Mouse (Mus musculus): ENCODE data around the gene Npnt. TPM values are rescaled to one million over a fixed set of nuclear protein-coding genes. Genes with fewer than 3 reads are reported as not detected.

Gene Npnt
- polyA plus RNA-seq, 1 experiment from 2014 or later: 2.7 TPM

DNA sequence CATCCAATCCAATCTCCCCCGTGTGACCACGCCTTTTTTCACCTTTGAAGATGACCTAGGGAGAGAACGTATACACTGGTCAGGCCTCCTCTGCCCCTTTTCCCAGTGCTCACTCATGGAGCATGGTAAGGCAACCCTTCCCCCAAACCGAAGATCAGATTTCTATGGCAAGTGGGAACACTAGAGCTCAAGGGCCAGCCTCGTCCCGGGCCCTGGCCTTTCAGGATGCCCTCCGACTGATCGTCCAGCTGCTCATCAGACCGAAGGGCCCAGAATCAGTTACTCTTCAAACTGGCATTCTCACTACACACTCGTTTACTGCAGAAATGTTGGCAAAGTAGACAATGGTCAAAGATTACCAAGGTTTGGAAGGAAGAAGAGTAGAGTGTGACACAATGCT is 65.6 kb downstream of the Npnt start:
- H3K27ac ChIP-seq: no peak overlapping the region
- no peak for ATAC-seq
- H3K9me3 ChIP-seq (replicated peaks): no peaks in the 10 kb centered on the region
- 76% methylated on average over 10 of the region's 10 CpGs for WGBS (ENCODE audit: insufficient replicate concordance)
- no peak overlapping the region for H3K9ac ChIP-seq
- no peaks in the 10 kb centered on the region for H3K36me3 ChIP-seq
- H3K4me3 ChIP-seq: no peak overlapping the region
- H3K4me1 ChIP-seq: peaks cover 13% of the 10 kb centered on the region
- no peak overlapping the region for H3K4me2 ChIP-seq
- H3K27me3 ChIP-seq (replicated peaks): no peaks in the 10 kb centered on the region

- 78% methylated on average over 9 of the region's 9 CpGs for WGBS (ENCODE audit: insufficient replicate concordance)
- Histone ChIP-seq H3K27me3 (replicated peaks) (no peaks in the 10 kb centered on the region), H3K27ac (no peak overlapping the region), H3K9ac (no peak overlapping the region), H3K4me3 (no peak overlapping the region), H3K36me3 (no peaks in the 10 kb centered on the region), H3K4me1 (peaks cover 13% of the 10 kb centered on the region), H3K4me2 (no peak overlapping the region), H3K9me3 (replicated peaks) (no peaks in the 10 kb centered on the region)
- ATAC-seq: no peak
These were observed 66.8 kb downstream of the Npnt start for GRCm38 (mm10) chr3:132883256-132883655.

- Histone ChIP-seq H3K4me2 (no peak overlapping the region), H3K36me3 (no peaks in the 10 kb centered on the region), H3K9ac (no peak overlapping the region), H3K4me1 (no peaks in the 10 kb centered on the region), H3K27ac (no peak overlapping the region), H3K27me3 (replicated peaks) (no peaks in the 10 kb centered on the region), H3K4me3 (no peak overlapping the region), H3K9me3 (replicated peaks) (no peaks in the 10 kb centered on the region)
- 76% methylated on average over 9 of the region's 9 CpGs for WGBS (ENCODE audit: insufficient replicate concordance)
- no peak for ATAC-seq
These were observed 69.3 kb downstream of the Npnt start for GRCm38 (mm10) chr3:132880826-132881225.

DNA sequence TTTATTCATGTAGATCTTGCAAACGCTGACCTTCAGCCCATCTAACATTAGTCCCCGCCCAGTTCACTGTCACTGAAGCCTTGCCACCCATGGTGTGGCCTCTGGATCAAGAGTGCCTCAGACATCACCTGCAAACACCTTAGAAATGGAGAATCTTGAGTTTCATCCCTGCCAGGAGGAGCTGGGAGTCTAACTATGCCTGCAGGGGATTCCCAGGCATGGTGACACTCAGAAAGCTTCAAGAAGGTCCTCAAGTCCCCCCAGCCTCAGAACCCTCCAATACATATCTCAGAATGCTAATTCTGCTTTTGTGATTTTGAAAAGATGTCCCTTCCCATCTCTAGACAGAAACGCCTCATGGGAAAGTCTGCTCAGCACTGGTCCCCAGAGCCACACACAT is 69.7 kb downstream of the Npnt start:
- Histone ChIP-seq H3K36me3 (no peaks in the 10 kb centered on the region), H3K4me1 (no peaks in the 10 kb centered on the region), H3K9me3 (replicated peaks) (no peaks in the 10 kb centered on the region), H3K9ac (no peak overlapping the region), H3K27me3 (replicated peaks) (no peaks in the 10 kb centered on the region), H3K4me2 (no peak overlapping the region), H3K4me3 (no peak overlapping the region), H3K27ac (no peak overlapping the region)
- no peak for ATAC-seq
- 62% methylated on average over 3 of the region's 3 CpGs for WGBS (ENCODE audit: insufficient replicate concordance)

DNA sequence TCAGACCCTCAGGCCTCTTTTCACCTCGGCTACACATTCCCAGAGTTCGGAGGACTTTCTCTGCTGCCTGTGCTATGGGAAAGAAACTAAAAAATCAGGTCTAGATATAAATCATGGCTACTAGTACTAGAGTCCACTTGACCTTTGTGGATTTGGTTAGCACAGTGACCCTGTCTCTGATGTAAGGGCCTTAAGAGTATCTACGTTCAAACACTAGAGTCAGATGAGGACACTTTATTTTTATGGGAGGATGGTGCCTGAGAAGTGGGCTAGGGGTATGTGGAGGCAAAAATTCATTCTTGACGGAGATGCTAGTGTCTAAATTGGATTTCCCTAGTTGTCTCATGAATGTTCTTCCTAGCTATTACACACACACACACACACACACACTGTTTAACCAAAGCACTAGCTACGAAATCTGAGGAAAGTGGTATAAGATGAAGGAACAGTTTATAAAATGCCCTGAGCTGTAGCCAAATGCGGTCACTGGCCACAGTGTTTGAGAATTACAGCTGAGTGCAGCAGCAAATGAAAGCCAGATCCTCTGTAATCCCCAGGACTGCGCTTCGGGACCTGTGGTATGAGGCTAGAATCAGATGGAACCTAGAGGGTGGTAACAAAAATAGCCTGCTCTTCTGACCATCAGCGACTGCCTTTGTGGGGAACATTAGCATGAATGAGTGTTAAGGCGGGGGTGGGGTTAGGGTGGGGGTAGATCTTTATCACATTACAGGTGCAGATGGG is 73.0 kb downstream of the Npnt start:
- no peak overlapping the region for H3K4me3 ChIP-seq
- no peak overlapping the region for H3K27ac ChIP-seq
- WGBS (ENCODE audit: insufficient replicate concordance): 63% methylated on average over 10 of the region's 10 CpGs
- no peak overlapping the region for H3K4me2 ChIP-seq
- no peak for ATAC-seq
- no peaks in the 10 kb centered on the region for H3K4me1 ChIP-seq
- H3K36me3 ChIP-seq: no peaks in the 10 kb centered on the region
- H3K9ac ChIP-seq: no peak overlapping the region
- H3K27me3 ChIP-seq (replicated peaks): no peaks in the 10 kb centered on the region
- no peaks in the 10 kb centered on the region for H3K9me3 ChIP-seq (replicated peaks)

DNA sequence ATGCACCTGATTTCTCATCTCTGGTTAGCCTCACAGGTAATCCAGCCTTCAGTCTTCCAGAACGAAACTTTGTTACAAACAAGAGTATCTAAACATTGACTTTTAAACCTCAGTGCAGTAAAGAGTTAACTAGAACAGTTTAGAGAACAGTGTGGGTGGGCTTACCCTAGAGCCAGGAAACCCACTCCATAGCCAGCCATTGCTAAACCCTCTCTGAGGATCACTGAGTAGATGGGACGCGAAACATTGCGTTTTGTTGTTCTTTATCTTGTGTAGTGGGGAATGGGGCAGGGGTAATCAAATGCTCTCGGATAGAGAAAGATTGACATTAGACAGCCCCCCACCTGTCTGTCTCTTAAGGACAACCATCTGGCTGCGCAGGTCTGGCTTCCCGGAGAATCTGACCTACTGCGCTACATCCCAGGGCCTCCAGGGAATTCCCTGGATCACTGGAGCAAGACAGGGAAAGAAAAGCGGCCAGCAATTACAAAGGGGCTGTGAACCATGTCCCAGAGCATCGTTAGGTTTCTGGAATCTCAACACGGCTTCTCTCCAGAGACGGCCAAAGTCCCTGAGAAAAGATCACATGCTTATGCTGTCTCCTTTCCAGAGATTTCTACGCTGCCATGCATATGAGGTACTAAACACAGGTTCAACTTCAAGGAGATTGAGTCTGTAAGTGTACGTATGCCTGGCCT is 73.9 kb downstream of the Npnt start:
- H3K4me1 ChIP-seq: no peaks in the 10 kb centered on the region
- no peak for ATAC-seq
- WGBS (ENCODE audit: insufficient replicate concordance): 75% methylated on average over 14 of the region's 14 CpGs
- H3K9ac ChIP-seq: no peak overlapping the region
- H3K27me3 ChIP-seq (replicated peaks): no peaks in the 10 kb centered on the region
- H3K4me2 ChIP-seq: no peak overlapping the region
- H3K27ac ChIP-seq: no peak overlapping the region
- H3K36me3 ChIP-seq: no peaks in the 10 kb centered on the region
- H3K4me3 ChIP-seq: no peak overlapping the region
- no peaks in the 10 kb centered on the region for H3K9me3 ChIP-seq (replicated peaks)

DNA sequence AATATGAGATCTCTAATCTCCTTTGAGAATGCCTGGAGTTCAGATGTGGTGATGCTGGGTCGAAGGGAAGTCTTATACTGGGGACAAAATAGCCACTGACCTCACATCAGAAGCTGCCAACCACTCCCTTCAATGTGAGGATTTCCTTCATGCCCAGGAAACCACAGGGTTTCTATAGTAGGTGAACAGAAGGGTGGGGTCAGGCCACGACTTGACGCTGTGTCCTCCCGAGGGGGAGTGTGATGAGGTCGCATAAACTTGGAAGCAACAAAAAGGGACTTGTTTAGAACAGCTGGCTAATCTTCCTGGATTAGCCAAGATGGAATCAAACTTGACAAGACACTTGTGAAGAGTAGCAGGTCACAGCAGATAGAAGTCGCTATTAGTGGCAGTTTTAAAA is 76.8 kb downstream of the Npnt start:
- H3K36me3 ChIP-seq: no peaks in the 10 kb centered on the region
- no peak overlapping the region for H3K27ac ChIP-seq
- 24% methylated on average over 6 of the region's 6 CpGs for WGBS (ENCODE audit: insufficient replicate concordance)
- no peak overlapping the region for H3K9ac ChIP-seq
- H3K27me3 ChIP-seq (replicated peaks): peaks cover 1% of the 10 kb centered on the region; the same call in 1 of the 2 replicates
- H3K4me1 ChIP-seq: no peaks in the 10 kb centered on the region
- no peaks in the 10 kb centered on the region for H3K9me3 ChIP-seq (replicated peaks)
- H3K4me2 ChIP-seq: no peak overlapping the region
- ATAC-seq: no peak
- H3K4me3 ChIP-seq: no peak overlapping the region

GRCm38 (mm10) chr3:132871318-132871904 is 78.7 kb downstream of the Npnt start:
- Histone ChIP-seq H3K36me3 (no peaks in the 10 kb centered on the region), H3K4me1 (no peaks in the 10 kb centered on the region), H3K27ac (no peak overlapping the region), H3K9me3 (replicated peaks) (no peaks in the 10 kb centered on the region), H3K4me3 (no peak overlapping the region), H3K27me3 (replicated peaks) (peaks cover 4% of the 10 kb centered on the region; the same call in 1 of the 2 replicates), H3K4me2 (no peak overlapping the region), H3K9ac (no peak overlapping the region)
- ATAC-seq: no peak
- WGBS (ENCODE audit: insufficient replicate concordance): 47% methylated on average over 9 of the region's 9 CpGs

- Histone ChIP-seq H3K27ac (no peak overlapping the region), H3K36me3 (no peaks in the 10 kb centered on the region), H3K9ac (no peak overlapping the region), H3K4me1 (no peaks in the 10 kb centered on the region), H3K9me3 (replicated peaks) (no peaks in the 10 kb centered on the region), H3K4me2 (no peak overlapping the region), H3K27me3 (replicated peaks) (peaks cover 4% of the 10 kb centered on the region; the same call in 1 of the 2 replicates), H3K4me3 (no peak overlapping the region)
- ATAC-seq: no peak
- WGBS (ENCODE audit: insufficient replicate concordance): 64% methylated on average over 6 of the region's 6 CpGs
These were observed 80.0 kb downstream of the Npnt start for GRCm38 (mm10) chr3:132870079-132870478.

GRCm38 (mm10) chr3:132868838-132869237 is 81.3 kb downstream of the Npnt start:
- Histone ChIP-seq H3K9me3 (replicated peaks) (no peaks in the 10 kb centered on the region), H3K9ac (no peak overlapping the region), H3K4me2 (no peak overlapping the region), H3K27me3 (replicated peaks) (peaks cover 4% of the 10 kb centered on the region; the same call in 1 of the 2 replicates), H3K4me1 (no peaks in the 10 kb centered on the region), H3K27ac (no peak overlapping the region), H3K4me3 (no peak overlapping the region), H3K36me3 (no peaks in the 10 kb centered on the region)
- ATAC-seq: no peak
- WGBS (ENCODE audit: insufficient replicate concordance): 66% methylated on average over 2 of the region's 2 CpGs

GRCm38 (mm10) chr3:132866984-132867383 is 83.1 kb downstream of the Npnt start:
- no peaks in the 10 kb centered on the region for H3K4me1 ChIP-seq
- no peaks in the 10 kb centered on the region for H3K9me3 ChIP-seq (replicated peaks)
- peaks cover 4% of the 10 kb centered on the region; the same call in 1 of the 2 replicates for H3K27me3 ChIP-seq (replicated peaks)
- H3K4me3 ChIP-seq: no peak overlapping the region
- no peak overlapping the region for H3K9ac ChIP-seq
- no peak overlapping the region for H3K4me2 ChIP-seq
- ATAC-seq: no peak
- no peaks in the 10 kb centered on the region for H3K36me3 ChIP-seq
- H3K27ac ChIP-seq: no peak overlapping the region
- 53% methylated on average over 3 of the region's 3 CpGs for WGBS (ENCODE audit: insufficient replicate concordance)

DNA sequence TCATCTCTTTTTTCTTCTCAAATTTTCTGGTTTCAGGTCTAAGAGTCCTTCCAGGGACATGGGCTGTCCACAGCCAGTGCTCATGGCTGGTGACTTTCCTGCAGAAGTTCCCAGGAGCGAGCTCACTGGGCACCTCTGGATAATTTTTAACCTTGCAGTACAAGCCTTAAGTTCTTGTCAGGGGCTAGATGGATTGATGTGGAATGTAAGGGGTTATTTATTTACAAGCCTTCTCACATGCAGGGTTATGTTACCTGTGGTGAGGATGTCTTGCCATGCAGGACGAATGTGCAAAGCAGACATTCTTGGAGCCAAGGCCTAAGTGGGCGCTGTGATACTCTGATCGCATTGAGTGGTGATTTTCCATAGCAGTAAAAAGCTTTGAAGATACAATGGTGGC is 84.5 kb downstream of the Npnt start:
- peaks cover under 1% of the 10 kb centered on the region; the same call in 1 of the 2 replicates for H3K4me1 ChIP-seq
- no peak overlapping the region for H3K9ac ChIP-seq
- H3K9me3 ChIP-seq (replicated peaks): no peaks in the 10 kb centered on the region
- WGBS (ENCODE audit: insufficient replicate concordance): 74% methylated on average over 4 of the region's 4 CpGs
- peaks cover 4% of the 10 kb centered on the region; the same call in 1 of the 2 replicates for H3K27me3 ChIP-seq (replicated peaks)
- H3K4me2 ChIP-seq: no peak overlapping the region
- no peak for ATAC-seq
- no peaks in the 10 kb centered on the region for H3K36me3 ChIP-seq
- H3K27ac ChIP-seq: no peak overlapping the region
- no peak overlapping the region for H3K4me3 ChIP-seq
